Mouse (Mus musculus): Measurements from ENCODE around the gene Olfr1039. TPM values are rescaled to one million over a fixed set of nuclear protein-coding genes. Genes with fewer than 3 reads are reported as not detected.
A peak's percentile ranks its signal among the peaks of the same experiment; 100 is the strongest.

Gene Olfr1039
- total RNA-seq (2015): not detected in 2 replicates
- total RNA-seq (2017): not detected in 2 replicates

GRCm38 (mm10) chr2:86135828-86136227, at the start of gene Olfr1039:
Gene Olfr1039, minus strand, starts transcription at chr2:86135928.
- ATAC-seq (replicated peaks; ENCODE audit: poor library complexity): no peak

- no peak for ATAC-seq (replicated peaks; ENCODE audit: poor library complexity)
Measured at GRCm38 (mm10) chr2:86179950-86180349, 44.2 kb upstream of the Olfr1039 start.

- no peak for ATAC-seq (replicated peaks; ENCODE audit: poor library complexity)
Measured at GRCm38 (mm10) chr2:86177720-86178119, 42.0 kb upstream of the Olfr1039 start, which contains the start of gene Olfr1044. Gene Olfr1044, minus strand, starts transcription at chr2:86177820.

- peak; percentile 86 for ATAC-seq (replicated peaks; ENCODE audit: poor library complexity)
Measured at GRCm38 (mm10) chr2:86175422-86175821, 39.7 kb upstream of the Olfr1039 start.

GRCm38 (mm10) chr2:86167422-86167821, 31.7 kb upstream of the Olfr1039 start, which contains the start of gene Olfr1043:
Gene Olfr1043, minus strand, starts transcription at chr2:86167522.
- no peak for ATAC-seq (replicated peaks; ENCODE audit: poor library complexity)

- no peak for ATAC-seq (replicated peaks; ENCODE audit: poor library complexity)
Measured at GRCm38 (mm10) chr2:86161738-86162137, 26.0 kb upstream of the Olfr1039 start, which contains the start of gene Olfr1042. Gene Olfr1042, minus strand, starts transcription at chr2:86161838.

- no peak for ATAC-seq (replicated peaks; ENCODE audit: poor library complexity)
Measured at GRCm38 (mm10) chr2:86146632-86147031, 10.9 kb upstream of the Olfr1039 start, which contains the start of gene Olfr1040. Gene Olfr1040, minus strand, starts transcription at chr2:86146732.

GRCm38 (mm10) chr2:86087285-86087684, 48.4 kb downstream of the Olfr1039 start, which contains the start of gene Olfr1037:
Gene Olfr1037, minus strand, starts transcription at chr2:86087385.
- no peak for ATAC-seq (replicated peaks; ENCODE audit: poor library complexity)

GRCm38 (mm10) chr2:86080478-86080877, 55.2 kb downstream of the Olfr1039 start:
- ATAC-seq (replicated peaks; ENCODE audit: poor library complexity): peak; percentile 52; the same call in 1 of the 2 replicates

Other genes starting within 250 kb of the Olfr1039 start
- not detected in 2 replicates for gene Olfr1024, start 230.9 kb downstream of the Olfr1039 start, total RNA-seq (2015)
- gene Olfr1024, start 230.9 kb downstream of the Olfr1039 start, total RNA-seq (2017): not detected in 2 replicates
- not detected in 2 replicates for gene Olfr1025-ps1, start 220.7 kb downstream of the Olfr1039 start, total RNA-seq (2015)
- gene Olfr1025-ps1, start 220.7 kb downstream of the Olfr1039 start, total RNA-seq (2017): not detected in 2 replicates
- gene Olfr1026, start 214.4 kb downstream of the Olfr1039 start, total RNA-seq (2015): not detected in 2 replicates
- not detected in 2 replicates for gene Olfr1026, start 214.4 kb downstream of the Olfr1039 start, total RNA-seq (2017)
- not detected in 2 replicates for gene Olfr1028, start 185.5 kb downstream of the Olfr1039 start, total RNA-seq (2015)
- gene Olfr1028, start 185.5 kb downstream of the Olfr1039 start, total RNA-seq (2017): not detected in 2 replicates
- not detected in 2 replicates for gene Olfr1029, start 162.0 kb downstream of the Olfr1039 start, total RNA-seq (2015)
- not detected in 2 replicates for gene Olfr1029, start 162.0 kb downstream of the Olfr1039 start, total RNA-seq (2017)
- gene Olfr1030, start 156.7 kb downstream of the Olfr1039 start, total RNA-seq (2015): not detected in 2 replicates
- gene Olfr1030, start 156.7 kb downstream of the Olfr1039 start, total RNA-seq (2017): not detected in 2 replicates
- not detected in 2 replicates for gene Olfr1031, start 145.6 kb downstream of the Olfr1039 start, total RNA-seq (2015)
- gene Olfr1031, start 145.6 kb downstream of the Olfr1039 start, total RNA-seq (2017): not detected in 2 replicates
- gene Olfr1032, start 130.4 kb downstream of the Olfr1039 start, total RNA-seq (2015): not detected in 2 replicates
- not detected in 2 replicates for gene Olfr1032, start 130.4 kb downstream of the Olfr1039 start, total RNA-seq (2017)
- 0.10 and 0.24 TPM in 2 replicates for gene Olfr1033, start 115.3 kb downstream of the Olfr1039 start, total RNA-seq (2015)
- 0.14 TPM in 1 of 2 replicates, not detected in the other for gene Olfr1033, start 115.3 kb downstream of the Olfr1039 start, total RNA-seq (2017)
- not detected in 2 replicates for gene Olfr1034, start 90.1 kb downstream of the Olfr1039 start, total RNA-seq (2015)
- not detected in 2 replicates for gene Olfr1034, start 90.1 kb downstream of the Olfr1039 start, total RNA-seq (2017)
- gene Olfr1036, start 61.9 kb downstream of the Olfr1039 start, total RNA-seq (2015): not detected in 2 replicates
- gene Olfr1036, start 61.9 kb downstream of the Olfr1039 start, total RNA-seq (2017): not detected in 2 replicates
- gene Olfr1037, start 48.5 kb downstream of the Olfr1039 start, total RNA-seq (2015): not detected in 2 replicates
- not detected in 2 replicates for gene Olfr1037, start 48.5 kb downstream of the Olfr1039 start, total RNA-seq (2017)
- gene Olfr1040, start 10.8 kb upstream of the Olfr1039 start, total RNA-seq (2015): not detected in 2 replicates
- gene Olfr1040, start 10.8 kb upstream of the Olfr1039 start, total RNA-seq (2017): not detected in 2 replicates
- gene Olfr1042, start 25.9 kb upstream of the Olfr1039 start, total RNA-seq (2015): not detected in 2 replicates
- gene Olfr1042, start 25.9 kb upstream of the Olfr1039 start, total RNA-seq (2017): not detected in 2 replicates
- gene Olfr1043, start 31.6 kb upstream of the Olfr1039 start, total RNA-seq (2015): not detected in 2 replicates
- gene Olfr1043, start 31.6 kb upstream of the Olfr1039 start, total RNA-seq (2017): not detected in 2 replicates
- gene Olfr1044, start 41.9 kb upstream of the Olfr1039 start, total RNA-seq (2015): not detected in 2 replicates
- gene Olfr1044, start 41.9 kb upstream of the Olfr1039 start, total RNA-seq (2017): not detected in 2 replicates
- not detected in 2 replicates for gene Olfr52, start 49.8 kb upstream of the Olfr1039 start, total RNA-seq (2015)
- gene Olfr52, start 49.8 kb upstream of the Olfr1039 start, total RNA-seq (2017): not detected in 2 replicates
- not detected in 2 replicates for gene Olfr1045, start 67.1 kb upstream of the Olfr1039 start, total RNA-seq (2015)
- gene Olfr1045, start 67.1 kb upstream of the Olfr1039 start, total RNA-seq (2017): not detected in 2 replicates
- not detected in 2 replicates for gene Olfr1046, start 83.4 kb upstream of the Olfr1039 start, total RNA-seq (2015)
- not detected in 2 replicates for gene Olfr1046, start 83.4 kb upstream of the Olfr1039 start, total RNA-seq (2017)
- gene Olfr1047, start 95.5 kb upstream of the Olfr1039 start, total RNA-seq (2015): not detected in 2 replicates
- not detected in 2 replicates for gene Olfr1047, start 95.5 kb upstream of the Olfr1039 start, total RNA-seq (2017)
- not detected in 2 replicates for gene Olfr1048, start 104.4 kb upstream of the Olfr1039 start, total RNA-seq (2015)
- not detected in 2 replicates for gene Olfr1048, start 104.4 kb upstream of the Olfr1039 start, total RNA-seq (2017)
- gene Olfr1049, start 122.4 kb upstream of the Olfr1039 start, total RNA-seq (2015): not detected in 2 replicates
- not detected in 2 replicates for gene Olfr1049, start 122.4 kb upstream of the Olfr1039 start, total RNA-seq (2017)
- gene Olfr1051, start 143.2 kb upstream of the Olfr1039 start, total RNA-seq (2015): not detected in 2 replicates
- not detected in 2 replicates for gene Olfr1051, start 143.2 kb upstream of the Olfr1039 start, total RNA-seq (2017)
- gene Olfr1052, start 156.5 kb upstream of the Olfr1039 start, total RNA-seq (2015): not detected in 2 replicates
- gene Olfr1052, start 156.5 kb upstream of the Olfr1039 start, total RNA-seq (2017): not detected in 2 replicates
- not detected in 2 replicates for gene Olfr1053, start 179.4 kb upstream of the Olfr1039 start, total RNA-seq (2015)
- gene Olfr1053, start 179.4 kb upstream of the Olfr1039 start, total RNA-seq (2017): not detected in 2 replicates
- gene Olfr1054, start 199.5 kb upstream of the Olfr1039 start, total RNA-seq (2015): not detected in 2 replicates
- not detected in 2 replicates for gene Olfr1054, start 199.5 kb upstream of the Olfr1039 start, total RNA-seq (2017)
- gene Olfr1055, start 214.4 kb upstream of the Olfr1039 start, total RNA-seq (2015): not detected in 2 replicates
- not detected in 2 replicates for gene Olfr1055, start 214.4 kb upstream of the Olfr1039 start, total RNA-seq (2017)
- not detected in 2 replicates for gene Olfr1056, start 226.5 kb upstream of the Olfr1039 start, total RNA-seq (2015)
- gene Olfr1056, start 226.5 kb upstream of the Olfr1039 start, total RNA-seq (2017): not detected in 2 replicates
- gene Olfr1057, start 242.5 kb upstream of the Olfr1039 start, total RNA-seq (2015): not detected in 2 replicates
- gene Olfr1057, start 242.5 kb upstream of the Olfr1039 start, total RNA-seq (2017): not detected in 2 replicates